11 mouse cellular contexts compared by ENCODE assay signal in genomic region chr13:62866817-62867216, GRCm38 (mm10). TPM values are rescaled to one million over a fixed set of nuclear protein-coding genes. Genes with fewer than 3 reads are reported as not detected.
DNase-seq lines count a peak whose midpoint lies in the region; ATAC-seq and TF ChIP-seq lines count a peak whose summit lies in the region.
"Had no signal": no experiment of that assay in that cellular context is flagged by ENCODE, and none has a peak within 500 bp of the region (broad histone marks: within the 10 kb centered on the region; RNA-seq: fewer than 3 reads in every experiment).

No protein-coding gene starts in this region.

- H3K4me2 ChIP-seq in lung, embryonic 14.5 days = no peak overlapping the region
- H3K4me2 ChIP-seq in embryonic facial prominence, embryonic 15.5 days (replicated peaks) = no peak overlapping the region
- no peak overlapping the region for H3K4me2 ChIP-seq in limb, embryonic 15.5 days
- H3K4me2 ChIP-seq: heart, embryonic 12.5 days; intestine, embryonic 15.5 days had no signal

- H3K36me3 ChIP-seq in lung, embryonic 14.5 days (ENCODE audit: insufficient read depth) = no peaks in the 10 kb centered on the region
- no peaks in the 10 kb centered on the region for H3K36me3 ChIP-seq in embryonic facial prominence, embryonic 15.5 days
- no peaks in the 10 kb centered on the region for H3K36me3 ChIP-seq in limb, embryonic 15.5 days
- H3K36me3 ChIP-seq: heart, embryonic 12.5 days; intestine, embryonic 15.5 days had no signal

- DNase-seq in cerebellum, adult 9-11 months = peak; percentile 3
- no peak for DNase-seq in cerebellum, postnatal 36 days
- peak; percentile 73 for DNase-seq in lung, embryonic 14.5 days
- DNase-seq in lung, postnatal 36 days = no peak

- no peak for TF ChIP-seq CTCF in lung, embryonic 14.5 days (IDR thresholded peaks at IDR 0.05; ENCODE audit: low read depth)

- H3K4me1 ChIP-seq in lung, embryonic 14.5 days (ENCODE audit: insufficient read depth) = no peaks in the 10 kb centered on the region
- H3K4me1 ChIP-seq in embryonic facial prominence, embryonic 15.5 days = peaks cover 30% of the 10 kb centered on the region
- H3K4me1 ChIP-seq in limb, embryonic 15.5 days = peaks cover 37% of the 10 kb centered on the region

- WGBS in lung, embryonic 14.5 days = 49% methylated on average over 4 of the region's 4 CpGs
- 39% methylated on average over 4 of the region's 4 CpGs for WGBS in embryonic facial prominence, embryonic 15.5 days
- 29% methylated on average over 4 of the region's 4 CpGs for WGBS in limb, embryonic 15.5 days

- ATAC-seq in lung, embryonic 14.5 days (ENCODE audit: insufficient read depth) = peak; percentile 39
- no peak for ATAC-seq in embryonic facial prominence, embryonic 15.5 days (ENCODE audit: insufficient number of reproducible peaks, low FRiP score, low TSS enrichment, low read depth)
- no peak for ATAC-seq in limb, embryonic 15.5 days (ENCODE audit: insufficient number of reproducible peaks, low FRiP score, low TSS enrichment, low read depth)
- no peak for ATAC-seq in erythroblast, adult 5-6 weeks (replicated peaks; ENCODE audit: low FRiP score, poor library complexity, severe bottlenecking)
- ATAC-seq in activated CD4-positive, CD25-positive, alpha-beta regulatory T cell, adult 4 months = no peak
- ATAC-seq: intestine, embryonic 15.5 days had no signal

- no peak overlapping the region for H3K4me3 ChIP-seq in lung, embryonic 14.5 days (ENCODE audit: low read depth, low read length)
- no peak overlapping the region for H3K4me3 ChIP-seq in embryonic facial prominence, embryonic 15.5 days (replicated peaks)
- no peak overlapping the region for H3K4me3 ChIP-seq in limb, embryonic 15.5 days
- H3K4me3 ChIP-seq: heart, embryonic 12.5 days; intestine, embryonic 15.5 days had no signal

- no peak overlapping the region for H3K9ac ChIP-seq in lung, embryonic 14.5 days
- H3K9ac ChIP-seq in embryonic facial prominence, embryonic 15.5 days = no peak overlapping the region
- H3K9ac ChIP-seq in limb, embryonic 15.5 days = no peak overlapping the region
- H3K9ac ChIP-seq: heart, embryonic 12.5 days; intestine, embryonic 15.5 days had no signal

- no peaks in the 10 kb centered on the region for H3K27me3 ChIP-seq in lung, embryonic 14.5 days (ENCODE audit: insufficient read depth, low read length)
- H3K27me3 ChIP-seq in embryonic facial prominence, embryonic 15.5 days = no peaks in the 10 kb centered on the region
- H3K27me3 ChIP-seq in limb, embryonic 15.5 days = no peaks in the 10 kb centered on the region
- H3K27me3 ChIP-seq: heart, embryonic 12.5 days; intestine, embryonic 15.5 days had no signal

- H3K9me3 ChIP-seq in lung, embryonic 14.5 days (ENCODE audit: low read depth, low read length) = no peaks in the 10 kb centered on the region
- no peaks in the 10 kb centered on the region for H3K9me3 ChIP-seq in embryonic facial prominence, embryonic 15.5 days (replicated peaks)
- no peaks in the 10 kb centered on the region for H3K9me3 ChIP-seq in limb, embryonic 15.5 days
- H3K9me3 ChIP-seq: heart, embryonic 12.5 days; intestine, embryonic 15.5 days had no signal

- peak overlapping the region; percentile 34; the same call in 1 of the 2 replicates for H3K27ac ChIP-seq in lung, embryonic 14.5 days (ENCODE audit: low read depth)
- peak overlapping the region; percentile 81 for H3K27ac ChIP-seq in embryonic facial prominence, embryonic 15.5 days (replicated peaks)
- peak overlapping the region; percentile 87 for H3K27ac ChIP-seq in limb, embryonic 15.5 days
- H3K27ac ChIP-seq: intestine, embryonic 15.5 days had no signal

RNA-seq across cellular contexts. Expression of gene Fbp2, which starts 8.6 kb away (rescaled TPM):
- polyA plus RNA-seq in lung, embryonic 14.5 days (2014; fragmentation: Nextera tagmentation; extraction: Ambion mirVana) = not detected in 2 replicates
- polyA plus RNA-seq in embryonic facial prominence, embryonic 15.5 days (2015; fragmentation: Nextera tagmentation; extraction: Ambion mirVana) = 2.6 and 2.9 TPM in 2 replicates
- 2.7 and 5.1 TPM in 2 replicates for polyA plus RNA-seq in limb, embryonic 15.5 days (2015; fragmentation: Nextera tagmentation; extraction: Ambion mirVana)
- not detected in 2 replicates for total RNA-seq in erythroblast, adult 5-6 weeks (2015; ENCODE audit: low replicate concordance)
- not detected in 2 replicates for total RNA-seq in erythroblast, adult 5-6 weeks (2017; ENCODE audit: low replicate concordance)
- not detected for polyA plus RNA-seq in activated CD4-positive, CD25-positive, alpha-beta regulatory T cell, adult 4 months (2017; shearing (Covaris generic))
- total RNA-seq: megakaryocyte-erythroid progenitor cell, adult 5-6 weeks had no signal

RNA-seq across cellular contexts. Expression of gene Fbp1, which starts 21.3 kb away (rescaled TPM):
- polyA plus RNA-seq in lung, embryonic 14.5 days (2014; fragmentation: Nextera tagmentation; extraction: Ambion mirVana) = 0.97 and 1.1 TPM in 2 replicates
- 3.5 and 5.2 TPM in 2 replicates for polyA plus RNA-seq in embryonic facial prominence, embryonic 15.5 days (2015; fragmentation: Nextera tagmentation; extraction: Ambion mirVana)
- polyA plus RNA-seq in limb, embryonic 15.5 days (2015; fragmentation: Nextera tagmentation; extraction: Ambion mirVana) = 1.4 and 1.5 TPM in 2 replicates
- 7.1 TPM in 1 of 2 replicates, not detected in the other for total RNA-seq in erythroblast, adult 5-6 weeks (2015; ENCODE audit: low replicate concordance)
- 0.28 and 4.9 TPM in 2 replicates for total RNA-seq in erythroblast, adult 5-6 weeks (2017; ENCODE audit: low replicate concordance)
- polyA plus RNA-seq in activated CD4-positive, CD25-positive, alpha-beta regulatory T cell, adult 4 months (2017; shearing (Covaris generic)) = not detected

Comparison
In these comparisons a context has a peak if more than half of its experiments do, and no peak if none do; other contexts are left out.
1. DNase-seq: peak in cerebellum, adult 9-11 months (single experiment) and lung, embryonic 14.5 days (single experiment); none in cerebellum, postnatal 36 days (0 of 2) and lung, postnatal 36 days (single experiment).
2. H3K27ac ChIP-seq: peak in every context shown above with its lines; median percentile 87 in limb, embryonic 15.5 days; 81 in embryonic facial prominence, embryonic 15.5 days; 34 in lung, embryonic 14.5 days.